Mouse (Mus musculus) frontal cortex, postnatal 36 days (tissue): Measurements from ENCODE around the gene Tmem216.
A peak's percentile ranks its signal among the peaks of the same experiment; 100 is the strongest.
"Not testable (repeated sequence)": the region's sequence is repeated elsewhere in the genome, so short reads cannot be mapped to it uniquely, and the experiment has no call there.

Experiments
- DNase-seq, 2 experiments: peaks; one replicate each; pipeline ENCODE4 v3.0.0; 2022; ENCODE audit warnings: low spot score in 2 of 2

Gene Tmem216

GRCm38 (mm10) chr19:10565217-10565616, 9.2 kb upstream of the Tmem216 start:
- no peak for DNase-seq

- no peak for DNase-seq
These were observed 8.2 kb upstream of the Tmem216 start for GRCm38 (mm10) chr19:10564278-10564677.

GRCm38 (mm10) chr19:10562351-10562750, 6.3 kb upstream of the Tmem216 start:
- no peak for DNase-seq

GRCm38 (mm10) chr19:10561558-10562314, 5.7 kb upstream of the Tmem216 start:
- no peak for DNase-seq

- DNase-seq = no peak
These were observed 4.1 kb upstream of the Tmem216 start for GRCm38 (mm10) chr19:10560108-10560507.

GRCm38 (mm10) chr19:10557837-10558375, 1.9 kb upstream of the Tmem216 start:
- not testable (repeated sequence) for DNase-seq

- DNase-seq = no peak
These were observed 1.4 kb upstream of the Tmem216 start for GRCm38 (mm10) chr19:10557430-10557829.

- DNase-seq = no peak
These were observed 963 bp upstream of the Tmem216 start for GRCm38 (mm10) chr19:10557001-10557400.

GRCm38 (mm10) chr19:10539454-10539853, 16.6 kb downstream of the Tmem216 start:
- DNase-seq = no peak

- DNase-seq = no peak
These were observed 26.0 kb downstream of the Tmem216 start for GRCm38 (mm10) chr19:10530082-10530481.

- DNase-seq = peak; percentile 15 to 29
These were observed 30.1 kb downstream of the Tmem216 start, which contains the start of gene Sdhaf2 for GRCm38 (mm10) chr19:10525910-10526309. Gene Sdhaf2 (minus strand): TSS chr19:10526142.

- peak; percentile 86 to 88 for DNase-seq
These were observed 30.7 kb downstream of the Tmem216 start, which contains the start of gene Cpsf7 for GRCm38 (mm10) chr19:10525106-10525901. Gene Cpsf7 (plus strand): TSS chr19:10525266.

GRCm38 (mm10) chr19:10524784-10525105, 31.3 kb downstream of the Tmem216 start:
- DNase-seq = no peak

GRCm38 (mm10) chr19:10523483-10524080, 32.5 kb downstream of the Tmem216 start:
- no peak for DNase-seq

GRCm38 (mm10) chr19:10521926-10522325, 34.1 kb downstream of the Tmem216 start:
- no peak for DNase-seq

GRCm38 (mm10) chr19:10520355-10520754, 35.7 kb downstream of the Tmem216 start:
- no peak for DNase-seq

- no peak for DNase-seq
These were observed 45.2 kb downstream of the Tmem216 start for GRCm38 (mm10) chr19:10510759-10511330.

GRCm38 (mm10) chr19:10502571-10502970, 53.5 kb downstream of the Tmem216 start:
- no peak for DNase-seq

- no peak for DNase-seq
These were observed 55.5 kb downstream of the Tmem216 start for GRCm38 (mm10) chr19:10500581-10500980.

- no peak for DNase-seq
These were observed 58.4 kb downstream of the Tmem216 start for GRCm38 (mm10) chr19:10497512-10498160.

- no peak for DNase-seq
These were observed 59.1 kb downstream of the Tmem216 start for GRCm38 (mm10) chr19:10496976-10497375.
